ENCODE assay signal across 13 mouse cellular contexts in the genomic region with DNA sequence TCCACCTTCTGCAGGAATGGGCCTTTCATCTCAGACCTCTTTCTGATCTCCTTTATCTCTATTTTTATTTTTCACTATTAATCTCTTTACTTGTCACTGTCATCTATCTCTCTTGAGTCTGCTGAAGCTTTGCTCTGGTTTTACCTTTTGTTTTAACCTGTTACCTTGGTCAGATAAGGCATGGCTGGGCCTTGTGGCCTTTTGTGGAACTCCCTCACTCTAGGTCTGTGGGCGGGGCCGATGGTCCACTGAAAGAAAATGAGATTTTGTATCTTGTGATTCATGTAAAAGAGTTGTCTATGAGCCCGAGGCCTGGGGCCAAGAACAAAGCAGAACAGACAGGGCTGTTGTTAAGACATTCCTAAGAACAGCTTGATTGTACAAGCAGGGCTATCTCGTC. TPM values are rescaled to one million over a fixed set of nuclear protein-coding genes. Genes with fewer than 3 reads are reported as not detected.
"Had no signal": no experiment of that assay in that cellular context is flagged by ENCODE, and none has a peak within 500 bp of the region (broad histone marks: within the 10 kb centered on the region; RNA-seq: fewer than 3 reads in every experiment).

No protein-coding gene starts in this region.

RNA-seq across cellular contexts. Expression of a gene that starts 19.5 kb away (rescaled TPM):
- polyA plus RNA-seq: neural tube, embryonic 13.5 days; neural tube, embryonic 14.5 days; neural tube, embryonic 15.5 days; stomach, embryonic 14.5 days; stomach, embryonic 15.5 days; stomach, embryonic 16.5 days; stomach, postnatal 0 days; testis, adult 2 months; urinary bladder, adult 2 months had no signal

RNA-seq across cellular contexts. Expression of a gene that starts 49.5 kb away (rescaled TPM):
- polyA plus RNA-seq: neural tube, embryonic 13.5 days; neural tube, embryonic 14.5 days; small intestine, adult 2 months; spleen, adult 2 months; stomach, embryonic 14.5 days; stomach, embryonic 15.5 days; stomach, embryonic 16.5 days; stomach, postnatal 0 days; testis, adult 2 months; thymus, adult 2 months; thymus, postnatal 0 days; urinary bladder, adult 2 months had no signal

RNA-seq across cellular contexts. Expression of a gene that starts 52.7 kb away (rescaled TPM):
- polyA plus RNA-seq: neural tube, embryonic 13.5 days; neural tube, embryonic 14.5 days; neural tube, embryonic 15.5 days had no signal
